Mouse (Mus musculus): Measurements from ENCODE around the gene Mfrp.
"Not testable (repeated sequence)": the region's sequence is repeated elsewhere in the genome, so short reads cannot be mapped to it uniquely, and the experiment has no call there.

Gene Mfrp

DNA sequence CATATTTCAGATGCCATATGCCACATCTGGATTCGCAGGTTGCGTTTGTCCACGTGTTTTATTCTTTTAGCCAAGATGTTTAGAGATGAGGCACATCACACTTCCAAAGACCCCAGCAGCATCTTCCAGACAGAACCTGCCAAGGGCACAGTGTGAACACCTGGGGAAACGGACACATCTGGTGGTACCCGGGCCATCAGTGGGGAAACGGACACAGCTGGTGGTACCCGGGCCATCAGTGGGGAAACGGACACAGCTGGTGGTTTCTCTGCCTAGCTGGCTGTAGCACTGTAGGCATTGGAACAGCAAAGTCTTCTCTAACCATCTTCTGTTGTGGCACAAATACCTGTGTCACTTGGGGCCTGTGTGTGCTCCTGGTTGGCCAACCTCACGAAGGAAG lies 5.7 kb upstream of the Mfrp start:
- in situ Hi-C loops (cut with MboI, MseI): loop anchor here (25.0 kb wide), 1 partner anchor 358 kb away; the partner anchor contains the start of gene Nectin1

DNA sequence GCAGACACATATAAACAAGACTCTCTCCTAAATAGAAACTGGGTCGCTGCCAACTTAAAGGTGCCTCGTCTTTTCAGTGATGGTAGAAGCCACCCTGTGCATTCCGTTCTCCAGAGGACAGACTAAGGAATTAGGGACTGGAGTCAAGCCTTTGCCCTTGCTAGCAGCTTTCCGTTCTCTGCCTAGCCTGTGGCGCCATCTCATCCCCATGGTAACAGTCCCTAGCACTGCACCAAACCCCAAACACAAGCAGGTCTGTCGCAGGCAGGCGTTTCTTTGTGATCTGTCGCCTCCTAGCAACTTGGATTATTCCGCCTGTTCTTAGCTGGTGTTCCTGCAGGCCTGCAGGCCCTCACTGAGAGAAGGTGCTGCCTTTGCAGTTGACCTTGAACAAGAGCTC lies 5.0 kb upstream of the Mfrp start:
- in situ Hi-C loops (cut with MboI, MseI): loop anchor here (25.0 kb wide), 1 partner anchor 359 kb away; the partner anchor contains the start of gene Nectin1

DNA sequence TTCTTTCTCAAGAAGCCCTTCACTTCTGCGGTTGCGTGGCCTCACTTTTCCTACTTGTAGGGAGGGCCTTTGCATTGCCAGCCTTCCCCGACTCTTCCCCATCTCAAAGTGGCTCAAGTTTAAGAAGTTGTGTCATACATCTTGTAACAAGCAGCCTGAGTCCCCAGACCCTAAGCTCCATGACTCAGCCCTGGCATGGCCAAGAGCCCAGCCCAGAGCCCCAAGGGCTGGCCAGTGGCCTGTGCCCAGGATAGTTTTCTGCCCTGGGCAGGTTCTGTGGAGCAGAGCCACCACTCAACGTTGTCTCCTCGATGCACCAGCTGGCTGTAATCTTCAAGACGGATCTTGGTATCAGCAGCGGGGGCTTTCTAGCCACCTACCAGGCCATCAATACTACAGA lies 3.4 kb downstream of the Mfrp start:
- in situ Hi-C loops (cut with MboI, MseI): no loop called here

DNA sequence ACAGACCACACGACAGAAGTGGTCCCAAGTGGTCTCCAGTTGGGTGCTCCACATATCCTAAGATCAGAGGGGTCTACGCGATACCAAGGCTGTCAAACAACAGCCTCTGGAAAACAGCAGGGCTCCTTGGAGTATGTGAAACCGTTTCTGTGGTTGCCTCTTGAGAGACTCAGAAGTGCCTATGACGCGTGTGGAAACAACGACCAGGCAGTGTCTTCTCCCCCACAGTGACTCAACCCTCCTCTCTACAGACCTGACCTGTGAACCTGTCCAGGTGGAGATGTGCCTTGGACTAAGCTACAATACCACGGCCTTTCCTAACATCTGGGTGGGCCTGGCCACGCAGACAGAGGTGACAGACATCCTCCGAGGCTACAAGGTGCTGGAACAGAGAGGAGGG lies 4.3 kb downstream of the Mfrp start:
- in situ Hi-C loops (cut with MboI, MseI): no loop called here

DNA sequence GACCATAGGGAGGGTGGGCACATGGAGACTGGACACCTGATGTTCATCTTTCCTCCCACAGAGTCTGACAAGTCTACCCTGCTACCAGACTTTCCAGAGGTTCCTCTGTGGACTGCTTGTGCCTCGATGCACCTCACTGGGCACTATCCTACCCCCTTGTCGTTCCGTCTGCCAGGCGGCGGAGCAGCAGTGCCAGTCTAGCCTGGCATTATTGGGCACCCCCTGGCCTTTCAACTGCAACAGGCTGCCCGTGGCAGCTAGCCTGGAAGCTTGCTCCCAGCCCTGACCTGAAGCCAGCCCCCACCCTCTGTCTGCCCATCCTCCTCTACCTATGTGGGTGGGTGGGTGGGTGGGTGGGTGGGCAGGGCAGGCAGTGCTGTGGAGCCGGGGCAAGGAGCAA lies 4.7 kb downstream of the Mfrp start:
- in situ Hi-C loops (cut with MboI, MseI): no loop called here

DNA sequence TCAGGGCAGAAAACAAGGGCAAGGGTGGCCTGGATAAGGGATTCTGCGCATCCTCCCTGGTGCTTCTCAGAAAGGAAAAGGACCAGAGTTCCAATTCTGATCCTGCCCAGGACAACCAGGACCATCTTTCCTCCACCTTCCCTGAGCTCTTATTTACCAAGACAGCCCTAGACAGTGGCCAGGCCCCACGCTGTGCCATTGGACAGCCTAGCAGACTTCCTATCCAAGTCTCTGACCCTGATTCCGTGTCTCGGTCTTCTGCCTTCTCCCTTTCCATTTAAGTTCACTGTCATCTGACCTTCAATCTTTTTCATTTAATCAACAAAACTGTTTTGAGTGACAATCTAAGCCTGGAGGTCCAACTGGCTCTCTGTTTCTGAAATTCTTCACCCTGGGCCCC lies 5.1 kb downstream of the Mfrp start:
- in situ Hi-C loops (cut with MboI, MseI): no loop called here

DNA sequence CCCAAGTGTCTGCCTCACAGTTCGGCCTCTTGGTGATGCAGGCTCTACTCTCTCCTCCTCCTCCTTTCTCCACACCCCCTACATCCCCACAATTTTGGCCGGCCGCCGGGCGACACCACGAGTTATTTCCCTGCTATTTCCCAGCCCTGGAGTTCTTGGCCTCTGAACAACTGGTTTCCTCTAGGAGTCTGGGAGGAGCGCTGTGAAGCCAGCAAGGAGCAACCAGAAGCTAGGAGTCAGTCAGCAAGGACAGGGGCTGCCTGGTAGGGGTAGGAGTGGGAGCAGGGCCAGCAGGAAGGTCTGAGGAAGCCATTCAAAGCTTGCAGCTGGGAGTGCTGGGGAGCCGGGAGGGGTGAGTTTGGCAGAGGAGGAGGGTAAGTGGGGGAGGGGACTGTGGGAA lies 5.6 kb downstream of the Mfrp start, which contains the start of gene C1qtnf5:
Gene C1qtnf5, plus strand, starts transcription at position 136 of the 400 bp plus-strand sequence.
- in situ Hi-C loops (cut with MboI, MseI): no loop called here

DNA sequence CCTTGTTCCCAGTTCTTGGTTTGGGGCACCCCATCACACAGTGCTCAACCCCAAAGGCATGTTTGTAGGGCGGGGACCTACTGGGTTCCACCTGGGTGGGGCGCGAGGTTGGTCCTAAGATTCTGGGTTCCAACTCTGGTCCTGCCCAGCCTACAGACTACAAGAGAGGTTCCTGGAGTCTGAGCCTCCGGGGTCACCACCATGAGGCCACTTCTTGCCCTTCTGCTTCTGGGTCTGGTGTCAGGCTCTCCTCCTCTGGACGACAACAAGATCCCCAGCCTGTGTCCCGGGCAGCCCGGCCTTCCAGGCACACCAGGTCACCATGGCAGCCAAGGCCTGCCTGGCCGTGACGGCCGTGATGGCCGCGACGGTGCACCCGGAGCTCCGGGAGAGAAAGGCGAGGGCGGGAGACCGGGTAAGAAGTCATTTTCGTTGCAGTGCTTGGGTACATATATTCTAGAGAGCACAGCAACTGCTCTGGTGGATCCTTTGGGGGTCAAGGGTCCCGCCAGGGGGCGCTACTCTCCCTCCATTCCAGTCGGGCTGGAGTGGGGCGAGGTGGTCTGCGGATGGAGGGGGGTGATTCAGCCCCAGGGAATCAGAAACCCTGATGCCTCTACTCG lies 6.1 kb downstream of the Mfrp start:
- in situ Hi-C loops (cut with MboI, MseI): no loop called here

DNA sequence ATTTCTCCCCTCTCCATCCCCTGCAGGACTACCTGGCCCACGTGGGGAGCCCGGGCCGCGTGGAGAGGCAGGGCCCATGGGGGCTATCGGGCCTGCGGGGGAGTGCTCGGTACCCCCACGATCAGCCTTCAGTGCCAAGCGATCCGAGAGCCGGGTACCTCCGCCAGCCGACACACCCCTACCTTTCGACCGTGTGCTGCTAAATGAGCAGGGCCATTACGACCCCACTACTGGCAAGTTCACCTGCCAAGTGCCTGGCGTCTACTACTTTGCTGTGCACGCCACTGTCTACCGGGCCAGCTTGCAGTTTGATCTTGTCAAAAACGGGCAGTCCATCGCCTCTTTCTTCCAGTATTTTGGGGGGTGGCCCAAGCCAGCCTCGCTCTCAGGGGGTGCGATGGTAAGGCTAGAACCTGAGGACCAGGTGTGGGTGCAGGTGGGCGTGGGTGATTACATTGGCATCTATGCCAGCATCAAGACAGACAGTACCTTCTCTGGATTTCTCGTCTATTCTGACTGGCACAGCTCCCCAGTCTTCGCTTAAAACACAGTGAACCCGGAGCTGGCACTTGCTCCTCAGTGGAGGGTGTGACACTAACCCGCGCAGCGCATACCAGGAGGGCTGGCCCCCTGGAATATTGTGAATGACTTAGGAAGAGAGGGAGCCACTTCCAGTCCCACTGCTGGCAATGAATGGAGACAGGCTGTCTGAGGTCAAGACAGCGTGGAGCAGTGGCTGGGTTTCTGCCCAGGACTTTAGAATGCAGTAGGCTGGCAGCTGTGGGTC lies 6.9 kb downstream of the Mfrp start:
- in situ Hi-C loops (cut with MboI, MseI): no loop called here

DNA sequence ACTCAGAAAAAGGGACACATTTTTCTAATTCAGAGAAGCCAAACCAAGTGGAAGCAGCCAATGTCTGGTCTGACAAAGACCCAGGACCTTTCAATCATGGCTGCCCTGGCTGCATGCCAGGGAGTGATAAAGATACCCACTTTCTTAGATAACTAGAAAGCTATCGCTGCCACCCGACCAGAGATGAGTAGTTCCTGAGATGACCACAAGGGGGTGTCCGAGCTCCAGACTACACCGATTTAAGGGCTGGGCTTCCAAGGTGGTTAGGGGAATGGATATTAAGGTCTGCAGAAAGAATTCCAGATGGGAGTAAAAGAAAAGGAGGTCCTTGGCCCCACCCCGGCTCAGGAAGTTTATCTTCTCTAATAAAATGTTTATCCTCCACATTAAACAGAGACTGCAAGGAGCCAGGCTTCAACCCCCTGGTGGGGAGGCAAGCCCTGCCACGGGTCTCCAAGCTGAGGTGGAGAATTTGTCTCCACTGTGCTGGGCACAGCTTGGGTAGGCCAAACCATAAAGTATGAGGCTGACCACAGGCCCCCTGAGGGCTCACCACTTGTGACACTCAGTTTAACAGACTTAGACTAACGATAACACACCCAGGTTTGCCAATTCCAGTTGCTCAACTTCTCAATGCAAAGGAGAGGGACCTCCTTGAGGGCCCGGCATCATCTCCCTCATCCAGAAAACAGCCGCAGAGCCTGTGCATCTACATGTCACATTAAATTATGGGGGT lies 8.0 kb downstream of the Mfrp start:
- in situ Hi-C loops (cut with MboI, MseI): no loop called here

DNA sequence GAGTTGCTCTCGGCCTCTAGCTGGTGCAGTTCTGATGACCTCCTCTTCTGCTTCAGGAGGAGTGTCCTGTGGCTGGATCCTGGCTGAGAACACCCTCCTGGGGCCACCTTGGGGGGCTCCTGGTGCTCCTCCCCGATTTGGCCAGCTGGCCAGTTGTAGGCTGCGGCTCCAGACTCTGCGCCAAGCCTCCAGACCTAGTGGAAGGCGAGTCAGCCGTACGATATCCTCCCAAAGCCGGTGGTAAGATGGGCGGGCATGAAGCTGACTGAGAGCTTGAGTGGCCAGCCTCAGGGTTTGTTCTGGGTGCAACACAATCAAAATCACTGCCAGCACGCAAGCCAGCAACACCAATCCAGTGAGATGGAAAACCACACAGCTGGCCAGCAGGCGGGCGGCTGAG lies 10.4 kb downstream of the Mfrp start:
- in situ Hi-C loops (cut with MboI, MseI): not testable (repeated sequence)

DNA sequence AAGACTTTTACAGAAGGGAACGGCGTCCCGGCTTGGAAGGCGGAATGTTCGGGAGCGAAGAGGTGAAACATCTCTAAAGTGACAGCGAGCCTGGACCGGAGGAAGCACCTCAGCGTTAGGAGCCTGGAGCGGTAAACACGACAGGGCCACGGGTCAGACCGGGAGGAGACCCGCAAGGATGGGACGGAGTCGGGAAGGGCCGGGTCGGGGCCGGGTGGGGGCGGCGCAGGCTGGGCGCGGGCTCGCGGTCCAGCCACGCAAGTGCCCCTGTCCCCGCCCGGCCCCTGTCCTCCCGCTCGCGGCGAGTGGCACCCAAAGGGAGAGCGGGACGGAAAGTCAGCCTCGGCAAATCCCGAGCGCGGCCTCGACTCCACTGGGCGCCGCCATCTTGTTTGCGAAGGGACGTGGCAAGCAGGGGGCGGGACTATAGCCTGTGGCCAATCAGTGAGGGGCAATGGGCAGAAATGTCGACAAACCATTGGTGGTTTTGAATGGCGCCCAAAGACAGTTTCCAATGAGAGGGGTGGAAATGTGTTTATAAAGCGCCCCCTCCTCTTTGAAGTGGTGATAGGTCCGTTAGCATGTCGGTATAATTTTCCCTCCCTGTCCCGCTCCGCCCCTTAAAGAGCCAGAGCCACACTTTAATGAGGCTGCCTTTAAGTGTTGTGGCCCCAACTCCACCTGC lies 11.7 kb downstream of the Mfrp start, which contains the start of the genes Gm49380 and Rnf26:
Gene Gm49380, minus strand, starts transcription at position 396 of the 685 bp plus-strand sequence.
Gene Rnf26, minus strand, starts transcription at position 413 of the 685 bp plus-strand sequence.
- in situ Hi-C loops (cut with MboI, MseI): no loop called here

DNA sequence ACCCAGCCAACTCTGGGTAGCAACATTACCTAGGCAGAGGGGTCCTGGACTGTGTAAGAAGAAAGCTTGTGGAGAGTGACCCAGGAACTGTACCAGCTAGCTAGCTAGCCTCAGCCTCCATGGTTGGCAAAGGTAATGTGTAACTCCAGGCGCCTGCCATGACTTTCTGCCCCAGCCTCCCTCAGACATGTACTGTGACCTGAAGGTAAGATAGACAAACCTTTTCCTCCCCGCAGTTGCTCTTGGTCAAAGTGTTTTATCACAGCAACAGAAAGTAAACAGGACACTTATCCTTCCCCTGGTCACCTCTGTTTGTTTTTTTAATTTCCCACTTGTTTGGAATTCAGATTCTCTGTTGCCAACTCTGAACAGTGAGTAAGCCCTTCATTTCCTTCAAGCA lies 12.9 kb downstream of the Mfrp start:
- in situ Hi-C loops (cut with MboI, MseI): no loop called here

DNA sequence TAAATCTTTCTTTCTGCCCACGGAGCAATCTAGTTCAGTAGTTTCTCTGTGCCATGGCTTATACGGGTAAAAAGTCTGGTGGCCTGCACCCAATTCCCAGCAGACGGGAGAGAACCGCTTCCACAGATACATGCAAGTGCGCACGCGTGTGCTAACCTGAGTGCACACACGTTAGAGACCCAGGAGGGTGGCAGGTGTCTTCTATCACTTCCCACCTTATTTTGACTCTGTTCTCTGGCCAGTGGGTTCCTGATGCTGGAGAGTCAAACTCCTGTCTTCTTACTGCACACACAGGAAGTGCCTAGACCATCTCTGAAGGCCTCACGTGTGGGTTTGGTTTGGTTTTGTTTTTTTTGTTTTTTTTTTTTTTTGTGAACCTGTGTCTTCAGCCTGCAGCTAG lies 14.1 kb downstream of the Mfrp start:
- in situ Hi-C loops (cut with MboI, MseI): no loop called here

DNA sequence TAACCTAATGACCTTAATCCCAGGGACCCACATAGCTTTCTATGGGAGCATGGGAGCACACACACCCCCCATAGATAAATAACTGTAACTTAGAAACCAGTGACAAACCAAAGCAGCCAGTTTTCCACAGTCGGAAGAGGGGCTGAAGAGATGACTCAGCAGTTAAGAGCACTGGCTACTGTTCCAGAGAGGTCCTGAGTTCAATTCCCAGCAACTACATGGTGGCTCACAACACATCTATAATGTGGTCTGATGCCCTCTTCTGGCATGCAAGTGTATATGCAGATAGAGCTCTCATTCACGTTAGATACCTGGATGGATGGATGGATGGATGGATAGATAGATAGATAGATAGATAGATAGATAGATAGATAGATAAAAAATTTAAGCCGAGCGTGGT lies 14.7 kb downstream of the Mfrp start:
- in situ Hi-C loops (cut with MboI, MseI): no loop called here

DNA sequence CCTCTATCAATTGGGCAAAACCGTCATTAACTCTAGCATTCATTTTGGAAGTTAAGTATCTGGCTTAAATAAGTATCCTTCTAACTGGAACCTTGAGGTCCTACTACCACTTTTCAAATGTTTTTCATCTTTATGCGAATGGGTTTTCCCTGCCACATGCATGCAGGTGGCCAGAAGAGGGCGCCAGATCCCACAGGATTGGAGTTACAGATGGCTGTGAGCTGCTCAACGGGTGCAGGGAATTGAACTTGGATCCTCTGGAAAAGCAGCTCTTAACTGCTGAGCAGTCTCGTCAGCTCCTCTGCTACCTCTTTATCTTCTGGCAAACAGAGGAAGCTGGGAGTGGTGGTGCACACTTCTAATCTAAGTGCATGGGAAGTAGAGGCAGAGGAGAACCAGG lies 17.5 kb downstream of the Mfrp start:
- in situ Hi-C loops (cut with MboI, MseI): no loop called here

DNA sequence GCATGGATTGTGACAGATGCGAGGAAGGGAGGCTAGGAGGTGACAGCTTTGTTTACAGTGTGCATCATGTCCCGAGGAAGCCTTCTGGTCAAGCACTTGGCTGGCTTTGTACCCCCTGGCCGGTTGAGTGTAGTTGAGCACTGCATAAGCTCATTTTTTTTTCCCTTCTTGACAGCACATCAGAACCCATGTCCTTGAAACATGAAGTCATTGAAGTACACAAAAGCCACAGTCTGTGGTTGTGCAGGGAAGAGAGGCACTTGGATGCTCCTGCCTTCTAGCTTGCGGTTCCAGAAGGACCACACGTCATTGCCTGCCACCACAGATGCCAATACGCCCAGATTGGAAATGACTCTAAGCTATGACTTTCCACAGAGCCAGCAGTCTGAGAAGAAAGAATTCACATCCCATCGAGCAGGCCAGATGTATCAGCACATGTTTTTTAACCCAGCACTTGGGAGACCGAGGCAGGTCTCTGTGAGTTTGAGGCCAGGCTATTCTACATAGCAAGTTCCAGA lies 18.5 kb downstream of the Mfrp start:
- in situ Hi-C loops (cut with MboI, MseI): no loop called here

DNA sequence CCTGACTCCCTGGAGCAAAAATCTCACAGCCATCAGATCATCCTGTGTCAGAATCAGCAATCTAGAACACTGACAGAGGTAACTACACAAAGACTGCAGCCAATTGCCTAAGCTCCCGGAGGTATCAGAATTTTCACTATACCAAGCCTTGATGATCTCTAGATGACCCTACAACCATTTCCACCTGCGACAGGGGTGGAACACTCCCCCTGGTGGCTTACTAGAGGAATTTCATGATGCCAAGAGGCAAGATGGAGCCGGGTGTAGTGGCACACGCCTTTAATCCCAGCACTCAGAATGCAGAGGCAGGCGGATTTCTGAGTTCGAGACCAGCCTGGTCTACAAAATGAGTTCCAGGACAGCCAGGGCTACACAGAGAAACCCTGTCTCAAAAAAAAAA lies 22.8 kb downstream of the Mfrp start:
- in situ Hi-C loops (cut with MboI, MseI): no loop called here

DNA sequence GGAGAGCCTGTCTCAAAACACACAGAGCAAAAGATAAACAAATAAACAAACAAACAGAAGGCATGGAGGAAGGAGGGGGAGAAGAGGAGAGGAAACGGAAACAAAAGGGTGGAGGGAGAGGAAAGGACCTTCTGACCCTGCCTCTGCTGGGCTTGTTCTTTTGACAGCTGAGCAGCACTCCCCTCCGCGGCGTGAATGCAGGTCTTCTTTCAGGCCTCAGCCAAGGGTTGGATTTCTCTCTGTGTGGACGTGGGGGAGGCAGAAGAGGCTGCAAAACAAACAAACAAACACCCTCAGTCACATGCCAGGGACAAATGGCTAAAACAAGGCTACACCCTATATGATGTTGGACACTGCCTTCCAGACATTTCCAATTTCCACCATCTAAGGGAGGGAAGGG lies 23.5 kb downstream of the Mfrp start:
- in situ Hi-C loops (cut with MboI, MseI): no loop called here

DNA sequence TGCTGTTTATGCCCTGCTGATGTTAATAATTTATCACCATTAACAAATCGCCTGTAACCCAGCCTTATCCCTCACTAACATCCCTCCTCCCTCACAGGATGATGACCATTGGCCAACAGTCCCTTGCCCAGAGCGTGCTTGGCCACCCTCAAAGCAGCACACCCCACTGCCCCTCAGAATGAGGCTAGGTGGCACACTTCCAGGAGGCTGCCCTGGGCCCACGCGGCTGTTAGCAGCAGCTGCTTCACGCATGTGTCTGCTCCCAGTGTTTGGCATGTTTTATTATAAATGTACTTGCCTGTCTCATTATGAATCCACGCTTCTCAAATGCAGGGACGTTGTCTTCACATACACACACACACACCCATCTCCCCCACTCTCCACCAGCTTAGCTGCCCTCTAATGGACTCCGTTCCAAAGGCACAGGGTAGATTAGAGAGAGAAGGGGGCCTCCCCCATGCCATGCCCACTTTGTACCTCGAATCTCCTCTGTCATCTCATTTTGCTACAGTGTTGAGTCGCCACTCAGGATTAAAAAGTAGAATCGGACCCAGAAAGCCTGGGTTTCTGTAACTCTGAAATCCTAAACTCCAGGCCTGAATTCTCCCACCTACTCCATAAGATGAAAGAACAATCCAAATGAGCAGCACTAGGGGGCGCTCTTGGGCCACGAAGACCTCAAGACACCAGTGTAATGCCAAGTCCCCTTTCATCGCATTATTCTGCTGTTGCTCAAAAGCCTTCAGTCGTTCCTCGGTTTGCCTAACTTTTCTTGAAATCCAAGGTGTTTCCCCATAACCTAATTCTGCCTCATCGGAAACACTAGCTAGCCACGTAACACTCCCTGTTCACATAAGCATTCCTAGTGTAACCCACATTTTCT lies 24.3 kb downstream of the Mfrp start:
- in situ Hi-C loops (cut with MboI, MseI): no loop called here

DNA sequence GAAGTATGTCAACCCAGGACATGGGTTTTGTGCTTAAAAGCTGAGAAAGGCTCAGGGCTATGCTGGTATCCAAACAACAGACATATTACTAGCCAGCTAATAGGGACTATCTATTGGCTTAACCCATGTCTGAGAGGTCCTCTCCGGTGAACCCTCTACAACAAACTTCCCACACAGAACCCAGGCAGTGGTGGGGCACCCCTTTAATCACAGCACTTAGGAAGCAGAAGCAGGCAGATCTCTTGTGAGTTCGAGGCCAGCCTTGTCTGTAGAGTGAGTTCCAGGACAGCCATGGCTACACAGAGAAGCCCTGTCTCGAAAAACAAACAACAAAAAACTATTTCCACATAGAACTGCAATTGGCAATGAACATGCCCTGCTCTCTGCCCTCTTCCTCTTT lies 25.2 kb downstream of the Mfrp start:
- in situ Hi-C loops (cut with MboI, MseI): no loop called here

Measured in T-helper 2 cell (primary cell).